Mouse (Mus musculus) midbrain, embryonic 11.5 days (tissue): Measurements from ENCODE around the gene Rplp2. TPM values are rescaled to one million over a fixed set of nuclear protein-coding genes. Genes with fewer than 3 reads are reported as not detected.
A peak's percentile ranks its signal among the peaks of the same experiment; 100 is the strongest.

Source experiments
- ATAC-seq: fragments of 200-750 bp; cut with Nextera tagmentation; 2 replicates; pipeline ENCODE4 v1.8.0; 2017; ENCODE audit warnings: moderate TSS enrichment, moderate library complexity; ENCODE audit not compliant: low FRiP score
- DNase-seq: peaks from one replicate; pipeline ENCODE4 v3.0.0; 2015; ENCODE audit warnings: low spot score; ENCODE audit errors: missing footprints
- H3K27ac ChIP-seq: fragments of 300-500 bp; sonication (generic); 2 replicates; pipeline ENCODE4 v1.5.1; 2014; ENCODE audit warnings: low read depth, low read length
- H3K27me3 ChIP-seq: fragments of 300-500 bp; sonication (generic); 2 replicates; pipeline ENCODE4 v1.6.1; 2014; ENCODE audit warnings: mild to moderate bottlenecking, low read length, moderate library complexity, mixed read lengths; ENCODE audit not compliant: control insufficient read depth, insufficient read depth
- H3K36me3 ChIP-seq: fragments of 300-500 bp; sonication (generic); 2 replicates; pipeline ENCODE4 v1.6.1; 2014; ENCODE audit warnings: mild to moderate bottlenecking, low read length, moderate library complexity, mixed read lengths; ENCODE audit not compliant: control insufficient read depth, insufficient read depth
- H3K4me1 ChIP-seq: fragments of 300-500 bp; sonication (generic); 2 replicates; pipeline ENCODE4 v1.6.1; 2014; ENCODE audit warnings: low read length; ENCODE audit not compliant: control insufficient read depth, insufficient read depth
- H3K4me2 ChIP-seq: fragments of 300-500 bp; sonication (generic); 2 replicates; pipeline ENCODE4 v1.6.1; 2014; ENCODE audit warnings: mild to moderate bottlenecking, moderate library complexity
- H3K4me3 ChIP-seq: fragments of 300-500 bp; sonication (generic); 2 replicates; pipeline ENCODE4 v1.5.1; 2014; ENCODE audit warnings: low read depth, low read length
- H3K9ac ChIP-seq: fragments of 300-500 bp; sonication (generic); 2 replicates; pipeline ENCODE4 v1.6.1; 2014; ENCODE audit warnings: low read length
- H3K9me3 ChIP-seq: fragments of 300-500 bp; sonication (generic); 2 replicates; pipeline ENCODE4 v1.6.1; 2016; ENCODE audit warnings: low read length; ENCODE audit not compliant: control insufficient read depth
- WGBS: fragments of 180-500 bp; shearing (Covaris S2); extraction: QIAGEN DNeasy Blood & Tissue Kit; methylation state at CpG from one replicate; pipeline ENCODE4 v1.1.7; 2014; 5-methylcytosine and 5-hydroxymethylcytosine counted together
- polyA plus RNA-seq: library from polyadenylated mRNA; unstranded; fragments of >200 nt; fragmentation: Nextera tagmentation; extraction: Ambion mirVana; gene quantifications from 2 replicates; pipeline ENCODE4 v1.2.1, GENCODE M21; 2014

Gene Rplp2
- polyA plus RNA-seq, 1 experiment from 2014 or later = 959 TPM

DNA sequence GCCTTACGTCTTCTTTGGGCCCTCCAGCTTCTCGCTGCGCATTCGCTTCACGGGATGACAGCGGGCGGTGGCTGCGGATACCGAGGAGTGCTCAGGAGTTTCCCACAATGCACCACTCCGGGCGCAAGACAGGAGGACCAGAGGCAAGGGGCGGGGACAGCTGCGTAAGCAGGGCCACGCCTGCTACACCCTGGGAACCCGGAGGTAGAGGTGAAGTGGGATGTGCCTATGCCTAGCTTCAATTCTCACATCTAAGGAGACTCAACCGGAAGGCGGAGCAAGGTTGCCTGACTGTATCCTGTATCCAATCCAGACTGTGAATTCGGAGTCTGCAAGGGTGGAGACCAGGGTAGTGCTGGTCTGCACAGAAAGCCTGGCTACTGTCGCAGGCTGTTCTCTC, 17.9 kb upstream of the Rplp2 start, which contains the start of gene Cend1:
Gene Cend1 (minus strand): TSS at position 182 of the 400 bp plus-strand sequence.
- Histone ChIP-seq H3K4me3 (peak within 1 kb of the TSS; percentile 39), H3K4me2 (peak within 1 kb of the TSS; percentile 59), H3K36me3 (no peaks in the 10 kb centered on the region; the same call in 1 of the 2 replicates), H3K27me3 (no peaks in the 10 kb centered on the region; the same call in 1 of the 2 replicates), H3K27ac (peak within 1 kb of the TSS; percentile 25; the same call in 1 of the 2 replicates), H3K4me1 (peaks cover 19% of the 10 kb centered on the region), H3K9ac (peak within 1 kb of the TSS; percentile 69), H3K9me3 (no peaks in the 10 kb centered on the region)
- whole genome bisulfite sequencing = 2% methylated on average over 19 of the region's 19 CpGs
- ATAC-seq (peak; percentile 79), DNase-seq (peak; percentile 91)

DNA sequence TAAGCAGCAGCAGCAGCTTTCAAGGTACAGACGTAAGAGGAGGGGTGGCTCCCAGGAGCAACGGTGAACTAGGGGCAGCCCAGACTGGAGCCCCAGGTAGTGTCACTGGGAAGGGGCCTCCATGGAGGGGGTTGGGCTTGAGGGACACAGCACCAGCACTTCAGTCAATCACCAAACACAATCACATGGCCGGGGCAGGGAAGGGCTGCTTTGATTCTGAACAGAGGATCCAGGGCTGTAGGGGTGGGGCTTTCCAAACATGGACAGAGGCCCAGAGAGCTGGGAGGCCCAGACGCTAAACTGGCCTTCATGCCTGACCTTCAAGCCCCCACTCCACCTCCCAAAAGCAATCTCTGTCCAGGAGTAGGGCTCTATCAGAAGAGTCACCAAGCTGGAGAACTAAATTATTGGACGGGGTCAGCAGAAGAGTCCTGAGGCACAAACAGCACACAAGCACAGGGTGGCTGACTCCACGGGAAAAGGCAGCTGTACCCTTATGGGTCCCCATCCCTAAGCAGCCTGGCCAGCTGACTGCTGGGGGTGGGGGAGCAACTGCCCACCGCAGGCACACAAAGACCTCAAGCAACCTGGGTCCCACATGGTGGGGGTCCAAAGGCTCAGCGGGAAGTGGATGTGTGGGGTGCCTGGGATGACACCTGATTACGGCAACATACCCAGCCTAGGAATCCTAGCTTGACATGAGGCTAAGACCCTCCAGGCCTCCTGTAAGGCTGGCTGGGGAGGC, 17.2 kb upstream of the Rplp2 start:
- Histone ChIP-seq H3K9ac (no peak overlapping the region), H3K27ac (no peak overlapping the region; the same call in 1 of the 2 replicates), H3K9me3 (no peaks in the 10 kb centered on the region), H3K4me2 (peak overlapping the region; percentile 59), H3K4me1 (peaks cover 25% of the 10 kb centered on the region), H3K4me3 (no peak overlapping the region), H3K27me3 (no peaks in the 10 kb centered on the region; the same call in 1 of the 2 replicates), H3K36me3 (no peaks in the 10 kb centered on the region; the same call in 1 of the 2 replicates)
- DNase-seq (peak; percentile 82), ATAC-seq (peak; percentile 41)
- 64% methylated on average over 9 of the region's 9 CpGs for WGBS

DNA sequence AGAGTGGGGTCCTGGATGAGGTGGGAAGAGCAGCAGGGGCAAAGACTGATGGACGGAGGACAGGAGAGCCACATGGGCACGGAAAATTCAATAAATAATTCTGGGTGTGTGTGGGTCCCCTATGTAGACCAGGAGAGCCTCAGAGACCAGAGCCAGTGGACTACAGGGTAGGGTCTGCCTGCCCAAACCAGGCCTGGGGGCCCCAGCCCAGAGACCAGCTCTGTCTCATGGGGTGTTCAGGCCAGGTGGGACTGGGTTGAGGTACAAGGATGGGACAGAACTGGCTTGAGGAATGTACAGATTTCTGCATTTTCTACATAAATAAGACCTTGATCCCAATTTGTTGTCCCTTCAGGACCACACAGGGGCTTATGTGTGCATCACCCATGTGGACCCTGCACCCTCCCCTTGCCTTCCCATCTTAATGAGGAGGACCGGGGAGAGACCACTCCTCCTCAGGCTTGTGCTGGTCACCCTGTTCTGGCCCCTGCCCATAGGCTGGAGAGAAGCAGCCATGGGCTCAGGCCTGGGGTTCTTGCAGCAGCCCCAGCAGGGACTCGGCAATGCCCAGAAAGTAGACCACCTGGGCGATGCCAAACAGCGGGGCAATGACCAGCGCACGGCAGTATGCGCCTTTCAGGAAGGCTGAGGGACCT, 16.5 kb upstream of the Rplp2 start:
- Histone ChIP-seq H3K9me3 (no peaks in the 10 kb centered on the region), H3K27me3 (no peaks in the 10 kb centered on the region; the same call in 1 of the 2 replicates), H3K4me2 (no peak overlapping the region), H3K9ac (no peak overlapping the region), H3K27ac (no peak overlapping the region), H3K4me3 (no peak overlapping the region), H3K4me1 (peaks cover 30% of the 10 kb centered on the region), H3K36me3 (no peaks in the 10 kb centered on the region; the same call in 1 of the 2 replicates)
- DNase-seq (no peak), ATAC-seq (no peak)
- WGBS = 94% methylated on average over 9 of the region's 9 CpGs

DNA sequence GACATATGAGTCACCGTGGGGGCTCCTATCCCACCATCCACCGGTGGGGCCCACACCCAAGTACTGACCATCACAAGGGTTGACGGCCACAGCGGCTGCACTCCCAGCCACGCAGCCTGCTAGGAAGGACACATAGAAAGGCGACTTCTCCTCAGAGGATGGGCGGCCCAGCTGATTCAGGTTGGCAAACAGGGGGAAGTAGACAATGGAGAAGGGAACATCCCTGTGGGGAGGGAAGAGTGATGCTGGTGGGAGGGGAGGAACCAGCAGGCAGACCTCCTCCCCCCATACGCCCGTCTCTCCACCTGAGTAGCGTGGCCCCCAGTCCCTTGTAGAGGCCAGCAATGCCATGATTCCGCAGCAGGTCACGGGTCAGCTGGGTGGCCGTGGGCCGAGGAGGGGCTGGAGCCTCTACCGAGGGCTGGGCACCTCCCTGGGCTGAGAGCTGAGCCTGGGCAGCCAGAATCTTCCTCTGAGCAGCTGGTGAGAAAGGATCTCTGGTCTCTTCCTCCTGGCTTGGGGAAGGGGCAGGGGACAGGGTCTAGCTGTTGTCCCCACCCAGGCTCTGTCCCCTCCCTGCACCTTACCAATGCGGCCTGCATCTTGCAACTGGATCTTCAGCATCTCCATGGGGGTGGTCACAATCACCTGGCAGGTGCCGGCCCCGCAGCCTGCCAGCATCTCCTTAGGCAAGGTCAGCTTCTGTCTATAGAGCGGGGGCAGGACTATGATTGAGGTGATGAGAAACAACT, 15.6 kb upstream of the Rplp2 start:
- H3K27ac ChIP-seq = no peak overlapping the region
- DNase-seq (no peak), ATAC-seq (no peak)
- whole genome bisulfite sequencing = 96% methylated on average over 19 of the region's 19 CpGs
- H3K9me3 ChIP-seq = no peaks in the 10 kb centered on the region
- H3K9ac ChIP-seq = no peak overlapping the region
- H3K4me3 ChIP-seq = no peak overlapping the region
- H3K27me3 ChIP-seq = no peaks in the 10 kb centered on the region
- peaks cover 36% of the 10 kb centered on the region for H3K4me1 ChIP-seq
- no peak overlapping the region for H3K4me2 ChIP-seq
- H3K36me3 ChIP-seq = no peaks in the 10 kb centered on the region; the same call in 1 of the 2 replicates

DNA sequence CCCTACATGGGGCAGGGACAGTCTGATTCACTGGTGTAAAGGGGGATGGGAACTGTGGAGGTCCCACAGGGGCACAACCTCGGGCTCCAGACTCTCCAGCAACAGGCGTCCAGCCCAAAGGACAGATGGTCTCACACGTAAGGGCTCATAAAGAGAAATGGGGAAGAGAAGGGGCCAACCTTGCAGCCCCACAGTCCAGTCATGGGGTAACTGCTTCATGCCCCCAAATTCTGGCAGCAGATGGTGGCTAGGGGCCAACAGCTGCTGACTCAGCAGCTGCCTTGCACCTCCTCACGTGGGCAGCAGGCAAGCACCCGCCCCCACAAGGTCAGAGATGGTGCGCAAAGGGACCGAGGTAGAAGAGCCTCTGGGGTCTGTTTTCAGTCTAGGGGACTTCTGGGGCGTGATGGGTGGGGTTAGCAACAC, 15.0 kb upstream of the Rplp2 start:
- DNase-seq = peak; percentile 51
- no peak overlapping the region for H3K4me3 ChIP-seq
- H3K9ac ChIP-seq = no peak overlapping the region
- no peaks in the 10 kb centered on the region; the same call in 1 of the 2 replicates for H3K36me3 ChIP-seq
- H3K4me2 ChIP-seq = no peak overlapping the region
- peaks cover 42% of the 10 kb centered on the region for H3K4me1 ChIP-seq
- WGBS = 93% methylated on average over 8 of the region's 8 CpGs
- no peak for ATAC-seq
- no peak overlapping the region for H3K27ac ChIP-seq
- H3K9me3 ChIP-seq = no peaks in the 10 kb centered on the region
- H3K27me3 ChIP-seq = no peaks in the 10 kb centered on the region

DNA sequence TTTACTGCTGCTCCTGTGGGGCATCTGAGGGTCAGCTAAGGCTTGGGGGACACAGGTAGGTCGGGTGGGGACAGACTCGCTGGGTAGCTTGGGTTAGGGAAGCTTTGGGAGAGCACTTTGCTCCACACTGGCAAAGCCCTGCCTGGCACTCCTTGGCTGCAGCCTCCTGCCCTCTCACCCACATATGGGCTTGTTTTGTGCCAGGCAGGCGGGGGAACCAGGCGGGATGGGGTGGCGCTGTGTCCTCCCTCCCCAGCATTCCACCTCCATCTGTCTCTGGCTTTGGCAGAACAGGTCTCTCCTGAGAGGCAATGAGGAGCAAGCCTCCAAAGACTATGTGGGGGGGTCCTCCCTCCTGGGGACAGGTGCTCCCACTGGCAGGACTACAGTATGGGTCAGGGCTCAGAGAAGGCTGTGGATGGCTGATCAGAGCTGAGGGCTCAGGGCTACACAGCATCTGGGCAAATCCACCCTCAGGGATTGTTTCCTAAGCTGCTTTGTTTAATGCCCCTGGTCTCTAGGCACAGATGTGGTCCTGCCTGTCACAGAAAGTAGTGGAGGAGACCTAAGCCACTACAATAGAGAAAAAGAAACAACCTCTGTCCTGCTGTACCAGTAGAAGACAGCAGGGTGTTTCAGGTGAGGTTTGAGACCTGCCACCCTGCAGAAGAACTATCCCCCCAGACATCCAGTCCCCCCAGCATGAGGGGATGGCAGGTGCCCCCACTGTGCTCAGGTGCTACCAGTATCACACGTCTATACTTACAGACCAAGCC, 14.2 kb upstream of the Rplp2 start:
- no peaks in the 10 kb centered on the region; the same call in 1 of the 2 replicates for H3K36me3 ChIP-seq
- no peak for ATAC-seq
- H3K4me3 ChIP-seq = no peak overlapping the region
- H3K9me3 ChIP-seq = no peaks in the 10 kb centered on the region
- no peak overlapping the region for H3K27ac ChIP-seq
- DNase-seq = peak; percentile 66
- peaks cover 42% of the 10 kb centered on the region for H3K4me1 ChIP-seq
- no peaks in the 10 kb centered on the region for H3K27me3 ChIP-seq
- H3K9ac ChIP-seq = peak overlapping the region; percentile 70; the same call in 1 of the 2 replicates
- WGBS = 93% methylated on average over 6 of the region's 6 CpGs
- no peak overlapping the region for H3K4me2 ChIP-seq

DNA sequence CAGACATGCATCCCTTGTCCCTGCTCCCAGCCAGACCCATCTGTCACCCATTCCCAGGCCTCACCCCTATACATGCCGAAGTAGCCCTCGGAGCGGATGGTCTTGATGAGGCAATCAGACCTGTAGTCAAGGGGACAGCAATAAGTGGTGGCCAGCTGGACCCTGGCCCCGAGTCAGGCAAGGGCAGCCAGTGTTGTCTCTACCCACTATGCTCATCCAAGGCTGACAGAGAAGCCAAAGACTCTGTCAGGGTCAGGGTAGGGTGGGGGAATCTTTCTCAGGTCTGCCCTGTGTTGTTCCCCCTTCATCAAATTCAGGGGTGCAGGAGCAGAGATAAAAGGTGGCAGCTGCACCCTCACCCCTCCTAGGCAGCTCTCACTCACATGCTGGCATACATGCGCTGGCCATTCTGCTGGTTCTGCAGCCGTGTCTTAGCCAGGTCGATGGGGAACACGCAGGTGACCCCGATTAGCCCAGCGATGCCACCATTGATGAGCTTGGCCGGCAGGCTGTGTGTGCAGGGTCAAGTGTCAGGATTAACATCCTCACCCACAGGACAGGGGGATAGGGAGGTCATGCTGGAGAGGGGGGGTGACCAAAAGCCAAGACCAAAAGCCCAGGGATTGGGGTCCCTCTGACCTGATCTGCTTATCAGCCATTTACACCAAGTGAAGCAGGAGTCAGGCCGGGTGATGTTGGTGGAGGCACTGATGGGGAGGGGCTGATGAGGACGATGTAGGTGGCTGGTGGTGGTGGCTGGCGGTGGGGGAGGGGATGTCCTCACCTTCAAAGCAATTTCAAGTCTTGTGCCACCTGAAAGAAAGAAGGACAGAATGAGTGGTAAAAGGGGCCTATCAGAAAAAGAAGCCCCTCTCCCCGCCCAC, 13.4 kb upstream of the Rplp2 start:
- no peak for ATAC-seq
- Histone ChIP-seq H3K4me3 (peak overlapping the region; percentile 41), H3K4me2 (peak overlapping the region; percentile 77), H3K36me3 (no peaks in the 10 kb centered on the region; the same call in 1 of the 2 replicates), H3K27ac (no peak overlapping the region), H3K4me1 (peaks cover 40% of the 10 kb centered on the region), H3K9ac (peak overlapping the region; percentile 70), H3K9me3 (no peaks in the 10 kb centered on the region), H3K27me3 (no peaks in the 10 kb centered on the region)
- 68% methylated on average over 15 of the region's 15 CpGs for WGBS
- no peak for DNase-seq
